ENCODE assay signal across 22 mouse cellular contexts in the genomic region with DNA sequence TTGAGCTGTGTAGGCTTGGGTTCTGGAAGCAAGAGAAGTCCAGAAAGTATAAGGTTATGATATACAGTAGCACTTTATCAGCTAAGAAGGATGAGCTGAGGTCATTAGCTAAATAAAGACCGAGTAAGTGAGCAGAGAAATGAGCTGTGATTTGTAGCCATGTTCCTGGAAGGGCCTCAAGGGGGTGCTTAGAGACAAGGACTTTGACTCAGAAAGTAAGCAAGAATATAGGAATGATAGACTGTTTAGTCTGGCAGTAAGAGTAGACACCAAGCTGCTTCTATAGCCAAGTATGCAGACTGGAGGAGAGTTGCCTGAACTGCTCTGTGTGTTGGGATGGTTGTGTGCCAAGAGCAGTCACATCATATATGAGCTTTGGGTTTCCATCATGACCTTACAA. TPM values are rescaled to one million over a fixed set of nuclear protein-coding genes. Genes with fewer than 3 reads are reported as not detected.
A peak's percentile ranks its signal among the peaks of the same experiment; 100 is the strongest.
DNase-seq lines count a peak whose midpoint lies in the region; ATAC-seq and TF ChIP-seq lines count a peak whose summit lies in the region.
"Had no signal": no experiment of that assay in that cellular context is flagged by ENCODE, and none has a peak within 500 bp of the region (broad histone marks: within the 10 kb centered on the region; RNA-seq: fewer than 3 reads in every experiment).

No protein-coding gene starts in this region.

- no peaks in the 10 kb centered on the region; the same call in 1 of the 2 replicates for H3K4me1 ChIP-seq in heart, adult 2 months (ENCODE audit: control insufficient read depth, insufficient read depth, low read length)
- no peaks in the 10 kb centered on the region for H3K4me1 ChIP-seq in kidney, postnatal 0 days (replicated peaks; ENCODE audit: insufficient read depth, low read length)
- no peaks in the 10 kb centered on the region for H3K4me1 ChIP-seq in lung, postnatal 0 days (ENCODE audit: insufficient read depth, low read depth, low read length)
- no peaks in the 10 kb centered on the region for H3K4me1 ChIP-seq in intestine, postnatal 0 days (replicated peaks; ENCODE audit: control insufficient read depth, insufficient read depth, low read length)
- H3K4me1 ChIP-seq: embryonic facial prominence, embryonic 13.5 days; forebrain, embryonic 12.5 days; hindbrain, embryonic 15.5 days had no signal

- no peak for TF ChIP-seq EP300 in heart, adult 2 months (IDR thresholded peaks at IDR 0.05; ENCODE audit: insufficient read depth, low read depth, low read length)
- TF ChIP-seq EP300 in lung, postnatal 0 days (IDR thresholded peaks at IDR 0.05), result no peak

- no peak overlapping the region for H3K27ac ChIP-seq in heart, adult 2 months
- no peak overlapping the region for H3K27ac ChIP-seq in kidney, postnatal 0 days
- H3K27ac ChIP-seq in lung, postnatal 0 days (ENCODE audit: low read length), result no peak overlapping the region
- no peak overlapping the region; the same call in 1 of the 2 replicates for H3K27ac ChIP-seq in intestine, postnatal 0 days (ENCODE audit: low read depth, low read length)
- H3K27ac ChIP-seq: embryonic facial prominence, embryonic 13.5 days; forebrain, embryonic 12.5 days; heart, embryonic 13.5 days; hindbrain, embryonic 15.5 days had no signal

- intact Hi-C loops in heart, adult 2 months (cut with DNase I), result loop anchor here (5.0 kb wide), 1 partner anchor 56 kb away; no protein-coding TSS in a partner anchor

- TF ChIP-seq POLR2A in heart, adult 2 months (IDR thresholded peaks at IDR 0.05; ENCODE audit: insufficient read depth, low read depth, low read length), result no peak

- H3K27me3 ChIP-seq in heart, adult 2 months (ENCODE audit: control insufficient read depth, insufficient read depth, low read length), result no peaks in the 10 kb centered on the region
- no peaks in the 10 kb centered on the region for H3K27me3 ChIP-seq in kidney, postnatal 0 days (ENCODE audit: insufficient read depth, low read length)
- H3K27me3 ChIP-seq in lung, postnatal 0 days (replicated peaks; ENCODE audit: insufficient read depth, low read length), result no peaks in the 10 kb centered on the region
- no peaks in the 10 kb centered on the region for H3K27me3 ChIP-seq in intestine, postnatal 0 days (replicated peaks; ENCODE audit: control insufficient read depth, insufficient read depth, low read length)
- H3K27me3 ChIP-seq: CH12.LX; embryonic facial prominence, embryonic 13.5 days; forebrain, embryonic 12.5 days; heart, embryonic 13.5 days; hindbrain, embryonic 15.5 days had no signal

- no peak for DNase-seq in heart, adult 2 months
- no peak for DNase-seq in heart, postnatal 4 days
- DNase-seq in kidney, postnatal 0 days (ENCODE audit: low spot score), result peak; percentile 44
- DNase-seq in kidney, postnatal 14 days, result no peak
- peak; percentile 38 for DNase-seq in lung, postnatal 0 days (ENCODE audit: low spot score)
- no peak for DNase-seq in lung, postnatal 14 days
- no peak for DNase-seq in thymus, postnatal 25 days
- DNase-seq: adrenal gland, adult 2 months; adrenal gland, postnatal 25 days; cerebellum, adult 18-20 months; cerebellum, adult 9-11 months; cerebellum, postnatal 36 days; gastrocnemius, postnatal 36 days; heart, adult 18-20 months; heart, postnatal 14 days had no signal

- no peak overlapping the region for H3K4me2 ChIP-seq in kidney, postnatal 0 days (ENCODE audit: low read length)
- no peak overlapping the region for H3K4me2 ChIP-seq in lung, postnatal 0 days (replicated peaks; ENCODE audit: low read depth, low read length)
- H3K4me2 ChIP-seq in intestine, postnatal 0 days (replicated peaks; ENCODE audit: low read depth), result no peak overlapping the region
- H3K4me2 ChIP-seq: embryonic facial prominence, embryonic 13.5 days; forebrain, embryonic 12.5 days; heart, embryonic 13.5 days; hindbrain, embryonic 15.5 days had no signal

- peak; percentile 40 for TF ChIP-seq CTCF in heart, adult 2 months (IDR thresholded peaks at IDR 0.05)
- peak; percentile 7; the same call in 1 of the 2 replicates for TF ChIP-seq CTCF in kidney, postnatal 0 days (IDR thresholded peaks at IDR 0.05; ENCODE audit: low read depth)
- TF ChIP-seq CTCF in lung, postnatal 0 days (IDR thresholded peaks at IDR 0.05), result peak; percentile 26
- TF ChIP-seq CTCF in intestine, postnatal 0 days (IDR thresholded peaks at IDR 0.05; ENCODE audit: low read depth), result peak; percentile 47

- H3K79me2 ChIP-seq in heart, adult 2 months (replicated peaks; ENCODE audit: control insufficient read depth, insufficient read depth, low read length), result no peaks in the 10 kb centered on the region

- H3K4me3 ChIP-seq in heart, adult 2 months, result no peak overlapping the region
- no peak overlapping the region for H3K4me3 ChIP-seq in kidney, postnatal 0 days (replicated peaks; ENCODE audit: low read depth, low read length)
- H3K4me3 ChIP-seq in lung, postnatal 0 days (ENCODE audit: low read depth, low read length), result no peak overlapping the region
- H3K4me3 ChIP-seq in intestine, postnatal 0 days (ENCODE audit: low read depth, low read length), result no peak overlapping the region
- H3K4me3 ChIP-seq: embryonic facial prominence, embryonic 13.5 days; forebrain, embryonic 12.5 days; heart, embryonic 13.5 days; hindbrain, embryonic 15.5 days had no signal

- ATAC-seq in kidney, postnatal 0 days (replicated peaks; ENCODE audit: low FRiP score, low read depth), result no peak
- ATAC-seq in lung, postnatal 0 days, result peak; percentile 67
- ATAC-seq in intestine, postnatal 0 days, result peak; percentile 45; the same call in 1 of the 2 replicates
- ATAC-seq: forebrain, embryonic 16.5 days had no signal

- H3K9ac ChIP-seq in heart, adult 2 months (ENCODE audit: low read depth, low read length), result no peak overlapping the region
- no peak overlapping the region for H3K9ac ChIP-seq in kidney, postnatal 0 days (ENCODE audit: low read depth, low read length)
- no peak overlapping the region for H3K9ac ChIP-seq in lung, postnatal 0 days (replicated peaks; ENCODE audit: low read depth)
- H3K9ac ChIP-seq in intestine, postnatal 0 days (ENCODE audit: low read depth, low read length), result no peak overlapping the region
- H3K9ac ChIP-seq: embryonic facial prominence, embryonic 13.5 days; forebrain, embryonic 12.5 days; heart, embryonic 13.5 days; hindbrain, embryonic 15.5 days had no signal

- H3K36me3 ChIP-seq in heart, adult 2 months (ENCODE audit: control insufficient read depth, insufficient read depth, low read length), result peaks cover 25% of the 10 kb centered on the region
- peaks cover 73% of the 10 kb centered on the region for H3K36me3 ChIP-seq in kidney, postnatal 0 days (ENCODE audit: insufficient read depth, low read length)
- H3K36me3 ChIP-seq in lung, postnatal 0 days (ENCODE audit: insufficient read depth, low read length), result peaks cover 39% of the 10 kb centered on the region; the same call in 1 of the 2 replicates
- peaks cover 65% of the 10 kb centered on the region for H3K36me3 ChIP-seq in intestine, postnatal 0 days (ENCODE audit: control insufficient read depth, insufficient read depth)

- no peaks in the 10 kb centered on the region for H3K9me3 ChIP-seq in kidney, postnatal 0 days (replicated peaks; ENCODE audit: low read length)
- H3K9me3 ChIP-seq in lung, postnatal 0 days (ENCODE audit: low read length), result no peaks in the 10 kb centered on the region
- H3K9me3 ChIP-seq in intestine, postnatal 0 days (ENCODE audit: control insufficient read depth), result no peaks in the 10 kb centered on the region
- H3K9me3 ChIP-seq: embryonic facial prominence, embryonic 13.5 days; forebrain, embryonic 12.5 days; heart, embryonic 13.5 days; hindbrain, embryonic 15.5 days had no signal

- WGBS in heart, adult 2 months, result 20% methylated on average over 1 of the region's 1 CpGs
- 53% methylated on average over 1 of the region's 1 CpGs for WGBS in kidney, postnatal 0 days
- 35% methylated on average over 1 of the region's 1 CpGs for WGBS in lung, postnatal 0 days
- WGBS in intestine, postnatal 0 days, result 10% methylated on average over 1 of the region's 1 CpGs

RNA-seq across cellular contexts. Expression of a gene that starts 30.1 kb away (rescaled TPM):
- total RNA-seq in heart, adult 2 months (2021), result 10 to 100 TPM; 70.5 to 76.5 TPM
- 21.2 and 35.9 TPM in 2 replicates for polyA plus RNA-seq in heart, adult 2 months (2012; rRNA removed)
- 10 to 100 TPM; 55.7 to 56.8 TPM for total RNA-seq in heart, postnatal 4 days (2021)
- 95.7 and 108 TPM in 2 replicates for polyA plus RNA-seq in kidney, postnatal 0 days (2015; fragmentation: Nextera tagmentation; extraction: Ambion mirVana)
- polyA plus RNA-seq in lung, postnatal 0 days (2015; fragmentation: Nextera tagmentation; extraction: Ambion mirVana), result 26.5 and 33.9 TPM in 2 replicates
- 49.1 and 54.2 TPM in 2 replicates for polyA plus RNA-seq in intestine, postnatal 0 days (2015; fragmentation: Nextera tagmentation; extraction: Ambion mirVana)

Comparison
In these comparisons a context has a peak if more than half of its experiments do, and no peak if none do; other contexts are left out.
1. DNase-seq: peak in kidney, postnatal 0 days (single experiment) and lung, postnatal 0 days (single experiment); none in heart, adult 2 months (0 of 2), heart, postnatal 4 days (single experiment), kidney, postnatal 14 days (single experiment), lung, postnatal 14 days (single experiment) and thymus, postnatal 25 days (single experiment).
2. Peak in every context shown above with its lines, with median percentiles within 50 percentile points of each other: CTCF ChIP-seq.